Mouse (Mus musculus): Measurements from ENCODE around the gene Colgalt1. TPM values are rescaled to one million over a fixed set of nuclear protein-coding genes. Genes with fewer than 3 reads are reported as not detected.

The Colgalt1 gene
- total RNA-seq, 2 experiments from 2014 or later = 46.9 to 49.8 TPM

DNA sequence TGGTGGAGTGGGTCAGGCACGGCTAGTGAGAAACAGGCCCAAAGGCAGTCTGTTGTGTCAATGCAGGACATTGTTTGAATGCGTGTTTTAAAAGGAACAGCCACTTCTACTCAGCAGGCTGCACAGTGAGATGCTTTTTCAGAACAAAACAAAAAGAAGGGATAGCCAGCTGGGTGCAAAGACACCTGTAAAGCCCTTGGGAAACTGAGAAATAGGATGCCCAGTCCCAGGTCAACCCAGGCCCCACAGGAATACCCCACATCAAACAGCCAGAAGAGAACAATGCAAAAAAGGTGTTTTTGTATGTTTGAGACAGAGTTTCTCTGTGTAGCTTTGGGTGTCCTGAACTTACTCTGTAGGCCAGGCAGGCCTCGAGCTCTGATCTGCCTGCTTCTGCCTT is 22.0 kb upstream of the Colgalt1 start:
- no peak for DNase-seq (ENCODE audit: low spot score in 2 of 2)

DNA sequence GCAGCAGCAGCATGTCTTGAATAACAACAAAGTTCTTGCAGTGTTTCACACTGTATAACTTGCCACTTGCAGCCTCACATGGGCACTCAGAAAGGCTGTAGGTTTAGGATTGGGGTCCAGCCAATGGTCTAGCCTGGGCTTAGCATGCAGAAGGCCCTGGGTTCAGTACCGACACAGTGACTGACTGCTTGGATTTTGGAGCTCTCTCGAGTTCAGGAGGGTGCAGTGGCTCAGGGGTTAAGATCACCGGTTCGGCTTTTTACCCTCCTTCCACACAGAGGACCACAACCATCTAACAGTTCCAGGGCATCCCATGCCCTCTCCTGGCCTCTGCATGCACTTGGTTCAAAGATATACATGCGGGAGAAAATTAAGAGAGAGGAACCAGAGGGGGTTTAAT is 19.8 kb upstream of the Colgalt1 start:
- no peak for DNase-seq (ENCODE audit: low spot score in 2 of 2)

DNA sequence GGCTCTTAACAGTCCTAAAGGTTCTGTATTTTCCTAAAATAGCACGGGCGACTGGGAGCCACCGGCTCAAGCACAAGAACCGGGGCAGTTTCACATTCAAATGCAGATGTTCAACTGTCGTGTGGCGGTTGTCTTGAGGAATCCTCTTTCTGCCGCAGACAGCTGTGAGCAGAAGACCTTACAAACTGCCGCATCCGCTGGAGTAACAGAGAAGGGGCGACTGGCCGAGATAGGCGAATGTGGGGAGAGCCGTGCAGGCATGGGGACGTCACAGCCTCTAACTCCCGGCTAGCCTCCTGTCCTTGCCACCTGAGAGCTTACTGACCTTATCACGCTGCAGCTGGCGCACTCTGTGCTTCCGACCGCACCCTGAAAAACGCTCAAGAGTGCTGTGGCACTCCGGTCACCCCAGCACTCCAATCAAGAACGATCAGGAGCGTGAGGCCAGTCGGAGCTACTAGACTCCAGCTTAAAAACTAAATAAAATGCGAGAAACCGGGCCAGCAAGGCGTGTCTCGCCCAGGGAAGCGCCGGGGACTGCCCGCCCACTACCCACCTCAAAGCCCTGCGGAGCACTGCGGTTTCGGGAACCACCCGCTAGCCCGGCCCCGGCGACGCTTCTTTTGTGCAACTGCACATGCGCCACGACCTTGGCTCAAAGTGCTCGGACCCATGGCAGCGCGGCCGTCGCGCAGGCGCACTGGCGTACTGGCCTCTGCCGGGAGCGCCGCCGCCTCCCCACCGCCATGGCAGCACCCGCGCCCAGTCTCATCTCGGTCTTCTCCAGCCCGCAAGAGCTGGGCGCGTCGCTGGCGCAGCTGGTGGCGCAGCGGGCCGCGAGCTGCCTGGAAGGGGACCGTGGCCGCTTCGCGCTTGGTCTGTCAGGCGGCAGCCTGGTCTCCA is 19.1 kb upstream of the Colgalt1 start, which contains the start of gene Pgls:
TSS of gene Pgls (plus strand) at position 706 of the 903 bp plus-strand sequence.
- peak; percentile 96 to 97 for DNase-seq (ENCODE audit: low spot score in 2 of 2)

DNA sequence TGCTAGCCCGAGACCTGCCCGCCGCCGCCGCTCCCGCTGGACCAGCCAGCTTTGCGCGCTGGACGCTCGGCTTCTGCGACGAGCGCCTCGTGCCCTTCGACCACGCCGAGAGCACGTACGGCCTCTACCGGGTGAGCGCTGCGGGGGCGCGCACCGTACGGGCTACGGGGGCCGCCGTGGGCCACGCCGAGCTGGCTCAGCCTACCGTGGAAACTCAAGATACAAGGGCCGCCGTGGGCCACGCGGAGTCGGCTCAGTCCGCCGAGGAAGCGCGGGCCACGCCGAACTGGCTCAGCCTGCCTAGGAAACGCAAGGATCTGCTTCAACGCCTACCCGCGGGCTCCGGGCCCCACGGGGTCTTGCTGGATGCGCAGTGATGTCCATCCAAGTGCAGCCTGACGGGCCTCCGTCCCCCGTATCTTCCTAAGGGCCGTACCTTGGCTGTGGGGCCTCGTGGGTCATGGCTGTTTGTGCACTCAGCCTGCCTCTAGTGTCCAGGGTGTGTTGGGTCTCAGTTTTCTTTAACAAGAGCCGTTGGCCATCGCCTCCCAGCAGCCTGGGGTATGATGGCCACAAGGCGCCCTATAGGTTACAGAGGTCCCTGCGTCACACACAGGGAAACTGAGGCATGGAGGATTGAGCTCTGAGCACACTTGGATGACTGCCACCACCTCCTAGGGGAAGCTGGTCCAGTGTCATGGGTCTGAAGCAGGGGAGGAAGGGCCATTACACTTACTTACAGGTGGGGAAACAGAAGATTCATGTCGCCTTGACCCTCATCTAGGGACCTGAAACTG is 18.2 kb upstream of the Colgalt1 start:
- peak; percentile 84 to 94 for DNase-seq (ENCODE audit: low spot score in 2 of 2)

DNA sequence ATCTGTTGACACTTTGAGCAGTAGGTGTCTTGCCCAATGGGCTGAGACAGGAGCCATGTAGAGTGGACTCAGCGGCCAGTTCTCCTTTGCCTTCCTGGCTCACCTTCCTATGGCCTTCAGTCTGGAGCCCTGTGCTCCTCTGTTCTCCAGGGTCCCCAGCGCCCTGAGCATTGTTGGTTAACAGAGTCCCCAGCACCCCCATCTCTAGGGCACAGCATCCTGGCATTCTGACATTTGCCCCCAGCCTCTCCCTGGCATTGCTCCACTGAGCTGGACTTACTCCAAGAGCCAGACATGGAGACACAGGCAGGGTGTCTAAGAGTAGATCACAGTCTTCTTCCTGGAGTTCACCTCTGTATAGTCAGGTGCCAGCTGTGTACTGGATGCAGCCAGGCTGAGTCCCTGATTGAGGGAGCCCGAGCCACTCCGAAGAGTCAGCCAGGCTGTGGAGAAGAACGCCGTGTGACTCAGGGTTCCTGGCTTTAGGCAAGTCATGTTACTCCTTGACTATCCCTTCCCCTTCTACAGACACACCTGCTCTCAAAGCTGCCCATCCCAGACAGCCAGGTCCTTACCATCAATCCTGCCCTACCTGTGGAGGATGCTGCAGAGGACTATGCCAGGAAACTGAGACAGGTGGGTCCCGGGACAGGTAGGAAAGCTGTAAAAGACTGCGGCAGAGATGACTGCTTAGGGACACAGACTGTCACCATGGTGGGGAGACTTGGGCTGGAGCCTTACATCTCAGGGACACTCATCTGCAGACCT is 17.1 kb upstream of the Colgalt1 start:
- DNase-seq (ENCODE audit: low spot score in 2 of 2) = no peak

DNA sequence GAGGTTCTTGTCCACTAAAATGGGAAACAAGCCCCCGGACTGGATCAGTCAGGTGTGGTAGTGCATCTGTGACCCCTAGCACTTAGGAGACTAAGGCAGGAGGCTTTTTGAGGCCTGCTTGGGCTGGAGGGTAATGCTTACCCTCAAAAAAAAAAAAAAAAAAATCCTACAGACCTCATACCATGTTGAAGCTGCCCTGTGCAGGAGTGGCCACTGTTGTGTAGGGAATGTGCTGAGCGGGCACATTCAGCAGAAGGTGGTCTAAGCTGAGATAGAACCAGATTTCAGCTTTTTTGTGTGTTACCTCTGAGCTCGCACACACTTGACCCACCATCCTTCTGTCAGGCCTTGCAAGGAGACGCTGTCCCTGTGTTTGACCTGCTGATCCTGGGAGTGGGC is 16.5 kb upstream of the Colgalt1 start:
- no peak for DNase-seq (ENCODE audit: low spot score in 2 of 2)

DNA sequence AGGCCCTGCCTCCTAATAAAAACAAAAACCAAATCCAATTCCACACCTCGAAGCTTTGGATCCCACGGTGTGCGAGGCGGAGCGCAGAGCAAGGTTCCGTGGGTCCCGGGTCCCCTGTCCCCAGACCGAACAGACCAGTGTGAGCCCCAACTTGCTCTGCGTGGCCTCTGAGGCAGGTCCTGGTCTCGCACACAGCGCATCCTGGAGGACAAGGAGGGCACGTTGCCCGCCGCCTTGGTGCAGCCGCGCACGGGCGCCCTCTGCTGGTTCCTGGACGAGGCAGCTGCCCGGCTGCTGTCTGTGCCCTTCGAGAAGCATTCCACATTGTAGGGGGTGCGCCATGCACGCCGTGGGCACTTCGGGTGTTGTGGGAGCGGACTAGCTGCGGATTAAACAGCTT is 14.9 kb upstream of the Colgalt1 start:
- peak; percentile 90 to 92 for DNase-seq (ENCODE audit: low spot score in 2 of 2)

DNA sequence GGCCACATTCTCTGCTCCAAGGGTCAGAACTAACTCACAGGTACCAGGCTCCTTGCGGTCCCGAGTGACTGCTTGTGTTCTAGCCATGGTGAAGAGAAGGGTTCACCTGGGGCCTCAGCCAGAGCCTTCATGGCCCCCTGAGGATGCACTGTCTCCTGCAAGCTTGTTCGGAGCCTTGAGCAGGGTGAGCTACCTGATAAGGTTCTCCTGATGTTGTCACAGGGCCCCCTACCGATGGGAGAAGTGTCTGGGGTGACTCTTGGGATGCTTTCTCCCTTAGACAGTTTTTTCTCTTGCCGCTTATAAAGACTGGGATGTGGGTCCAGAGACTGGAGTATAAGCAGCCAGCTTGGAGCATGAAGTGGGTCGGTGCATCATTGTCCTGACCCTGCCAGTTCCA is 14.4 kb upstream of the Colgalt1 start:
- DNase-seq (ENCODE audit: low spot score in 2 of 2) = no peak

DNA sequence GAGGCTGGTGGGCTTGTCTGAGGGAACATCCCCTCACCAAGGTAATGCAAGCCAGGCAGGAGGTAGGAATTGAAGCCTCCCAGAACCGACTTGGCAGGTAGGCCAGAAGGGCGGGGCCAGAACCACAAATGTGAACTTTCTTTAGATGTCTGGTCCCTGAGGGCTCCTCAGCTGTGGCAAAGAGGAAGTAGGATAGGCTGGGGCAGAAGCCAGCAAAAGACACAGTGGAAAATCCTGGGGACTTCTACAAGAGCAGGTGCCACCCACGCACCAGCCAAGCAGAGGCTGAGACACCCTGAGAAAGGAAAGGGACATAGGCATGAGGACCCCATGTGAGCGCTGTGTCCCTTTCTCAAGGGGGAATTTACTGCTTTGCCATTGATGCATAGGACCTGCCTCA is 14.0 kb upstream of the Colgalt1 start:
- no peak for DNase-seq (ENCODE audit: low spot score in 2 of 2)

DNA sequence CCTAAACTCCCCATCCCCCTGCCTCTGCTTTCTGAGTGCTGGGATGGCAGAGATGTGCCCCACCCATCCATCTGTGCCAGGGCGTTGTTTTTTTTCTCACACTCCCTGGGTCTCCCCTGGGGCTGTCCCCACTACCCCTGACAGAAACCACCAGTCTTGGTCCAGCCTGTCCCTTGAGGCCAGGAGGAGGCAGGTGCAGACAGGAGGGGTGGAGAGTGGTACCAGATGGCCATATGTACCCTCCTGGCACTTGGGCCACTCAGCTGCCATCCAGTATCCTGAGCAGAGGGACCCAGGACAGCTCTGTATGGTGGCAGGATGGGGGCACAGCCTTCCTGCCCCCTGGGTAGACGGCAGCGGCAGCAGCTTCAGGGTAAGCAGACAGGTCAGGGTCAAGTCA is 13.3 kb upstream of the Colgalt1 start, which contains the start of gene Fam129c:
TSS of gene Fam129c (plus strand) at position 198 of the 400 bp plus-strand sequence.
- no peak for DNase-seq (ENCODE audit: low spot score in 2 of 2)

DNA sequence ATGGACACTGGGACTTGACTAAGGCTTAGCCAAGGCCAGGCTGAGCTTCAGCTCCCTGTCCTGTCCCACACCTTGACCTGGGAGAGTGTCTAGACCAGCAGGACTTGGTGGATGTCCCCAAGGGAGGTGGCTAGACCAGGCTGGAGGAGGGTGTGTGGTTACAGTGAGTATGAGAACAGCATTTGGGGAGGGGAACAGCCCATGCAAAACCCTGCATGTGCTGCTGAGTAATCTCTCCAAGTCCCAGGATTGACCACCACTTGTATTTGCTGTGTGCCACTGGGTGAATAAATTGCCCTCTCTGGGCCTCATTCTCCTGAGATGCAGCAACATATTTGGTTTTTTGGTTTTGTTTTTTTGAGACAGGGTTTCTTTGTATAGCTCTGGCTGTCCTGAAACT is 12.4 kb upstream of the Colgalt1 start:
- DNase-seq (ENCODE audit: low spot score in 2 of 2) = no peak

DNA sequence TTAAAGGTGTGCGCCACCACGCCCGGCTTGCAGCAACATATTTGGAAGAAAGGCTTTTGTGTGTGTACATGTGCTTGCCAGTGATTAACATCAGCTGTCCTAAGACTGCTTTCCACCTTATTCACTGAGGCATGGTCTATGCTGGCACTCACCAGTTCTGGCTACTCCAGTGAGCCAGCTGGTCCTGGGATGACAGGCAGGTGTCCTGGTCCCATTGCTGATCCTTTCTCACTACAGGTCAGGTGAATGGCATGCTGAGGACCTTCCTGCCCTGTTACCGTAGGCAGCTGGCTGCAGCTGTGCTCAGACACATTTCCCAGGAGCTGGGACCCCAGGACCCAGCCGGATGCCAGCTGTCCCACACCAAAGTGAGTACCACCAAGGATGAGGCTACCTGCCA is 12.0 kb upstream of the Colgalt1 start:
- no peak for DNase-seq (ENCODE audit: low spot score in 2 of 2)

DNA sequence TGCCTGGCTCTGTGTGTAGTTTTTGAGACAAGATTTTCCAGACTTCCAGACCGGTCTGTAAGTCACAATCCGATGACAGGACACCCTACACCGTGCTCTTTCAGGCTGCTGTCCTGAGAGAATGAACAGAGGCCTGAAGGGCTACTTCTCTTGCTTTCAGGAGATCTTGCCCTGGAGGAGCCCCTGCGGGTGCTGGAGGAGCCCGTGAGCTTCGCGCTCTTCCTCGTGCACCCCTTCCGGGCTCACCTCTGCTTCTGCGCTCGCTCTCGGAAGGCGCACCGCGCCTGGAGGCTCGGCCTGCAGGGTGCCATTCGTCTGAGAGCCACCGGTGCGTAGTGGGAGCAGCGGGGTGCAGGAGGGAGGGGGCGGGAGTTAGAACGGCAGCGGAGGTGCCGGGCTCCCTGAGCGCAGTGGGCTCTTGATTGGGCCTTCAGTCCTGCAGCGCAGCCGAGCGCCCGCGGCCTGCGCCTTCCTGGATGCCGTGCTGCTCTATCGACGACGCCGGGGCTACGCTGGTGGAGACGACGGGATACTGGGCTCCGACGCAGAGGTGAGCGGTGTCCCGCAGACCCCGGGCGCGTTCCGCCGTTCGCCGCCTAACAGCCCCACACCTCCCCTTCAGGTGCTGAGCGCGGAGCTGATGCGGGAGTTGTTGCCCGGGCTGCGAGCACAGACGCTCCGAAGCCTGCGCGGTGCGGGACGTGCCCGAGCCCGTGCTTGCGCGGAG is 8.7 kb upstream of the Colgalt1 start:
- DNase-seq (ENCODE audit: low spot score in 2 of 2) = no peak

DNA sequence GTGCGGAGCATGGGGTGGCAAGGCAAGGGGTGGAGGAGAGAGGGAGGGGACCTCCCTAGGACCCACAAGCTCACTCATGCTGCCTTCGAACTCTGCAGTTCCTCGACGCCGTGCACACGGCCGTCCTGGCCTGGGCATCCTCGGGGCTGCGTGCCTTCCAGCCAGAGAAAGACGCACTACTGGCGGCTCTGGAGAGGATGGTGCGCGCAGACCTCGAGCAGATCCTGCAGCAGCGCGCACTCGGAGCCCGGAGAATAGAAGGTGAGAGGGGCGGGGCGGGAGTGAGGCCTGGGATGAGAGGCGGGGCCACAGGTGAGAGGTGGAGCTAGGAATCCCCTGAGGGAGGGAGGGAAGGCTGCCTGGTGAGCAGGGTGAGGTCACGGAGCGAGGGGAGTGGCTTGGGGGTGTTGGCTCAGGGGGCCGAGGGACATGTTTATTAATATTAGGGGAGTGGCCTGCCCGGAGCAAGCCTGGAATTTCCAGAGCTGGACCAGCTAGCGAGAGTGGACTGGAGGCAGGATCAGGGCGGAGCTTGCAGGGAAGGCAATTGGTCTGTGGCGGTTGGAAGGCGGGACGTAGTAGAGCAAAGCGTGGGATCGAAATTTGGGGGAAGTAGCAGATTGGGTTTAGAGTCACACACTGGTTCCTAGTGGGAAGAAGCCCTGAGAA is 8.0 kb upstream of the Colgalt1 start:
- no peak for DNase-seq (ENCODE audit: low spot score in 2 of 2)

DNA sequence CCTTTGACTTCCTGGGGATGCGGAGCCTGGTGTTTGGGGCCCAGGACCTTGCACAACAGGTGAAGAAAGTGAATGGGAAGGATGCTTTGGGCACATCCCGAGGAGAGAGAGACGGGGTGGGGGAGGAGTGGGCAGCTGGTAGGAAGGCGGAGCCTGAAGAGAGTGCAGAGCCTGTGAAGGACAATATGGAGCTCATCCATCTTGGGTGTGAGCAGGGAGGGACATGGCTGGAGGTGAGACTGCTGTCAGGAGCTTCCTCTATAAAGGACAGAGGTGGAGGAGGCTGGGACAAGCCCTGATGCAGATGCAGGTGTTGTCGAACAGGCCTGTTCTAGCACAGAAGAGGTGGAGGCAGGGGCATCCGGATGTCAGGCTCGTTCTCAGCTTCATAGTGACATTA is 6.8 kb upstream of the Colgalt1 start:
- DNase-seq (ENCODE audit: low spot score in 2 of 2) = no peak

DNA sequence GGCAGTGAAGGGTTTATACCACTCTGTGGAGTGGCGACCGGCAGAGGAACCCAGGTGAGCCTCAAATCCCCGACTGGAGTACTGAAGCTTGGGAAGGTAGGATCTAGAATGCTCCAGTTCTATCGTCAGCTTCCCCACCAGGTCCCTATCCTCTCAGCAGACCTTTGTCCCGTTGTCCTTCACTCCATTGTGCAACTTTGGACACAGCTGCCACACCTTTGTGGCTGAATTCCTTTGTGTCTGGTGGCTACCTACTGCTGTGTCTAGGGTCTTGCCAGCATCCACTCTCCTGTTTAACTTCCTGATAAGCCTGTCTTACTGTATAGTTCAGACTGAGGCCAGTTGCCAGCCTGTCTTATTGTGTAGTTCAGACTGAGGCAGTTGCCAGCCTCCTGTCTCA is 1.3 kb downstream of the Colgalt1 start:
- no peak for DNase-seq (ENCODE audit: low spot score in 2 of 2)

DNA sequence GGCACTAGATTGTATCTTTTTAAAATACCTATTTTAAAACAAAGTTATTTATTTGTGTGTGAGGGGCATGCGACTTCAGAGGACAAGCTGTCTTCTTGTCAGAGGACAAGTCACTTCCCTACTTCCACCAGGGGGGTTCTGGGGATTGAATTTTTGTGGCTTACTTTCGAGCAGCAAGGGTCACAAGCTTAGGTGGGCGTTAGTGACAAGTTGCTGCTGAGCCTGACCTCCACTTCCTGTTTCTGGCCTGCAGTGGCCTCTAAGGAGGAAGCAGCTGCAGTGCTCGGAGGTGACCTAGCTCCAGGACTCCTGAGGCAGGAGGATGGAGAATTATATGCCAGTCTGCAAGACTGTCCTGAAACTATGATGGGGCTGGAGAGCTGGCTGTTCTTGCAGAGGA is 2.6 kb downstream of the Colgalt1 start:
- DNase-seq (ENCODE audit: low spot score in 2 of 2) = no peak

DNA sequence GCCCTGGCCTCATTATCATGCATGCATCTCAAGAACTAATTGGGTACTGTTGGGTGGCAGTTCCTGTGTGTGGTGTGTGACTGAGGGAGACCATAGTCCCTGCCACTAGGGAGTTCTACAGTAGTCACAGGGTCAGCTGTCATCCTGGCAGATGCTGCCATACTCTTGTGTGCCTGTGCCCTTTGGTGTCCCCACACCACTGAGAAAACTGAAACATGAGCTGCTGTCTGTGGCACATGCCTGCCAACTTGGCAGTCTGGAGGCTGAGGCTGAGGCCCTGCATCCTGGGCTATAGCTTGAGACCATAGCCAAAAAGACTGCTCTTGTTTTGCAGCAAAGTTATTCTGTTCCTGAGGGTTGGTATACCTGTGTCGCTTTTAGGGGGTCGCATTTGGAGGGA is 9.0 kb downstream of the Colgalt1 start:
- no peak for DNase-seq (ENCODE audit: low spot score in 2 of 2)

DNA sequence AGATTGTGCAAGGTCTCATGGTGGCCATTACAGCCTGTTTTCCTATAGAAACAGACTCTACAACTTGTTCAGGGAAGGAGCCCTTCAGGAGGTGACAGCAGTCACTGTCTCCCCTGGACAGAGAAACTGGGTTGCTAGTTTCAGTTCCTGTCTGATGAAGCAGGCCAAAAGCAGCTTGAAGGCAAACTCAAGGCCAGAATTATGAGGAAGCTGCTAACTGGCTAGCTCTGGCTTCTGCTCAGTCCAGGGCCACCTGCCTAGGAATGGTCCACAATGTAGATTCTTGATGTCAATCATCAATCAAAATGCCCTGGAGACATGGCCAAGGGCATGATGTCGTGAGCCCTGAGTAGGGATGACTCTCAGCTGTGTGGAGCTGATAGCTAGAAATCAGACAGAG is 14.3 kb downstream of the Colgalt1 start:
- DNase-seq (ENCODE audit: low spot score in 2 of 2) = no peak

DNA sequence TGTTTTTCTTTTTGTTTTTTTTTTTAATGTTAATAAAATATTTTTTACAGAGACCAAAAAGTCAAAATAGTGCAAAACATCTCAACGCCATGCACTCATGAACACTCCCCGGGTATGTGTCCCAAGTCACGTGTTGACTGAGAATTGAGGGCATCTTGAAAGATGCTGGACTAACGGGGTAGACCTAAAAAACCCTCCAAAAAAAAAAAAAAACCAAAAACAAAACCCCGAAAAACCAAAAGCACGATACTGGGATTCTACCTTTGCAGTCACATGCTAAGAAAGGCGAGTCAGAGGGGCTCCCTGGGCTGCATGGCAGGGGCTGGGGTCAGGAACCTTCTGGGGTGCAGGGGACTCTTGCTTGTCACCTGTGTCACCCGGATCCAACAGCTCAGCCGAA is 16.0 kb downstream of the Colgalt1 start:
- DNase-seq (ENCODE audit: low spot score in 2 of 2) = no peak

Data from left cerebral cortex, adult 18-20 months (tissue).